Mouse (Mus musculus) urinary bladder, postnatal 14 days (tissue): ENCODE results near the gene Pcgf5.
A peak's percentile ranks its signal among the peaks of the same experiment; 100 is the strongest.

Experiments
- DNase-seq: peaks from one replicate; pipeline ENCODE4 v3.0.0; 2021; ENCODE audit warnings: low spot score

Pcgf5 gene

GRCm38 (mm10) chr19:36348161-36348800 is at the start of gene Pcgf5:
Gene Pcgf5, plus strand, starts transcription at chr19:36348309.
- DNase-seq, result peak; percentile 69

GRCm38 (mm10) chr19:36305542-36305941 is 42.6 kb upstream of the Pcgf5 start:
- no peak for DNase-seq

GRCm38 (mm10) chr19:36314010-36314409 is 34.1 kb upstream of the Pcgf5 start:
- DNase-seq, result no peak

- no peak for DNase-seq
Measured at GRCm38 (mm10) chr19:36319735-36320134, 28.4 kb upstream of the Pcgf5 start.

GRCm38 (mm10) chr19:36321066-36321465 is 27.0 kb upstream of the Pcgf5 start:
- no peak for DNase-seq

GRCm38 (mm10) chr19:36323326-36323725 is 24.8 kb upstream of the Pcgf5 start:
- no peak for DNase-seq

GRCm38 (mm10) chr19:36328678-36329077 is 19.4 kb upstream of the Pcgf5 start:
- DNase-seq, result no peak

- no peak for DNase-seq
Measured at GRCm38 (mm10) chr19:36347376-36347775, 733 bp upstream of the Pcgf5 start.

GRCm38 (mm10) chr19:36347831-36348160 is 313 bp upstream of the Pcgf5 start:
- DNase-seq, result no peak

GRCm38 (mm10) chr19:36348801-36349486 is 835 bp downstream of the Pcgf5 start:
- DNase-seq, result peak; percentile 68

GRCm38 (mm10) chr19:36349487-36349955 is 1.4 kb downstream of the Pcgf5 start:
- no peak for DNase-seq

- no peak for DNase-seq
Measured at GRCm38 (mm10) chr19:36350181-36350580, 2.1 kb downstream of the Pcgf5 start.

GRCm38 (mm10) chr19:36350870-36351269 is 2.8 kb downstream of the Pcgf5 start:
- no peak for DNase-seq

GRCm38 (mm10) chr19:36362541-36362940 is 14.4 kb downstream of the Pcgf5 start:
- DNase-seq, result no peak

- DNase-seq, result no peak
Measured at GRCm38 (mm10) chr19:36364757-36365156, 16.6 kb downstream of the Pcgf5 start.

GRCm38 (mm10) chr19:36371478-36371877 is 23.4 kb downstream of the Pcgf5 start:
- no peak for DNase-seq

GRCm38 (mm10) chr19:36373056-36373621 is 25.0 kb downstream of the Pcgf5 start:
- DNase-seq, result no peak

- DNase-seq, result no peak
Measured at GRCm38 (mm10) chr19:36375200-36375783, 27.2 kb downstream of the Pcgf5 start.

GRCm38 (mm10) chr19:36377729-36378128 is 29.6 kb downstream of the Pcgf5 start:
- no peak for DNase-seq

GRCm38 (mm10) chr19:36378511-36379232 is 30.6 kb downstream of the Pcgf5 start:
- DNase-seq, result no peak

GRCm38 (mm10) chr19:36382901-36383300 is 34.8 kb downstream of the Pcgf5 start:
- no peak for DNase-seq

GRCm38 (mm10) chr19:36383977-36384376 is 35.9 kb downstream of the Pcgf5 start:
- DNase-seq, result no peak
